Mouse (Mus musculus): ENCODE data around the gene Eif2b1.
"Not testable (repeated sequence)": the region's sequence is repeated elsewhere in the genome, so short reads cannot be mapped to it uniquely, and the experiment has no call there.

DNA sequence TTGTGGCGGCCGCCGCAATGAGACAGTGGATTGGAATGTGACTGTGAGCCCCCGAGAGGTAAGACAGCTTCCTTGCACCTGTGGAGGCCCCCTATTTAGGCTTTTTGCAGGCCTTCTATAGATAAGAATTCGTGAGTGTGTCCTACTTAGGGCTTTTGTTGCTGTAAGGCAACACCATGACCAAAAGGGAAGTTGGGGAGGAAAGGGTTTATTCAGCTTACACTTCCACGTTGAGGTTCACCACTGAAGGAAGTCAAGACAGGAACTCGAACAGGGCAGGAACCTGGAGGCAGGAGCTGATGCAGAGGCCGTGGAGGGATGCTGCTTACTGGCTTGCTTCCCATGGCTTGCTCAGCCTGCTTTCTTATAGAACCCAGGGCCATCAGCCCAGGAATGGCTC is 20.8 kb upstream of the Eif2b1 start:
- TF ChIP-seq CTCF (IDR thresholded peaks at IDR 0.05; ENCODE audit: low read depth); EP300 (optimal IDR thresholded peaks at IDR 0.05): not testable (repeated sequence)

Data from stomach, postnatal 0 days (tissue).